Mouse (Mus musculus) kidney, embryonic 16.5 days (tissue): ENCODE data around the gene Sprr2a2. TPM values are rescaled to one million over a fixed set of nuclear protein-coding genes. Genes with fewer than 3 reads are reported as not detected.
"Not testable (repeated sequence)": the region's sequence is repeated elsewhere in the genome, so short reads cannot be mapped to it uniquely, and the experiment has no call there.

ENCODE experiments used
- ATAC-seq: fragments of 200-750 bp; cut with Nextera tagmentation; 2 replicates; pipeline ENCODE4 v1.8.0; 2017; ENCODE audit warnings: moderate TSS enrichment; ENCODE audit not compliant: low FRiP score, low TSS enrichment
- H3K27ac ChIP-seq: fragments of 300-500 bp; sonication (generic); 2 replicates; pipeline ENCODE4 v1.5.1; 2014; ENCODE audit warnings: low read length
- H3K27me3 ChIP-seq: fragments of 300-500 bp; sonication (generic); 2 replicates; pipeline ENCODE4 v1.6.1; 2014; ENCODE audit warnings: low read length, control low read depth, mixed read lengths; ENCODE audit not compliant: insufficient read depth
- H3K36me3 ChIP-seq: fragments of 300-500 bp; sonication (generic); 2 replicates; pipeline ENCODE4 v1.6.1; 2014; ENCODE audit warnings: low read length, control low read depth, mixed read lengths; ENCODE audit not compliant: insufficient read depth
- H3K4me1 ChIP-seq: fragments of 300-500 bp; sonication (generic); 2 replicates; pipeline ENCODE4 v1.6.1; 2014; ENCODE audit warnings: low read length, control low read depth, mixed read lengths; ENCODE audit not compliant: insufficient read depth
- H3K4me2 ChIP-seq: fragments of 300-500 bp; sonication (generic); replicated peaks from 2 replicates; pipeline ENCODE4 v1.6.1; 2014; ENCODE audit warnings: low read depth, low read length
- H3K4me3 ChIP-seq: fragments of 300-500 bp; sonication (generic); 2 replicates; pipeline ENCODE4 v1.5.1; 2014; ENCODE audit warnings: mild to moderate bottlenecking, low read length
- H3K9ac ChIP-seq: fragments of 300-500 bp; sonication (generic); replicated peaks from 2 replicates; pipeline ENCODE4 v1.6.1; 2014; ENCODE audit warnings: low read length
- H3K9me3 ChIP-seq: fragments of 300-500 bp; sonication (generic); 2 replicates; pipeline ENCODE4 v1.6.1; 2016; ENCODE audit warnings: low read length, control low read depth
- whole genome bisulfite sequencing: fragments of 180-500 bp; shearing (Covaris S2); extraction: QIAGEN DNeasy Blood & Tissue Kit; methylation state at CpG from one replicate; pipeline ENCODE4 v1.1.7; 2014; 5-methylcytosine and 5-hydroxymethylcytosine counted together
- polyA plus RNA-seq: library from polyadenylated mRNA; unstranded; fragments of >200 nt; fragmentation: Nextera tagmentation; extraction: Ambion mirVana; gene quantifications from 2 replicates; pipeline ENCODE4 v1.2.1, GENCODE M21; 2015

Sprr2a2 gene
- polyA plus RNA-seq, 1 experiment from 2014 or later: 3.6 TPM

DNA sequence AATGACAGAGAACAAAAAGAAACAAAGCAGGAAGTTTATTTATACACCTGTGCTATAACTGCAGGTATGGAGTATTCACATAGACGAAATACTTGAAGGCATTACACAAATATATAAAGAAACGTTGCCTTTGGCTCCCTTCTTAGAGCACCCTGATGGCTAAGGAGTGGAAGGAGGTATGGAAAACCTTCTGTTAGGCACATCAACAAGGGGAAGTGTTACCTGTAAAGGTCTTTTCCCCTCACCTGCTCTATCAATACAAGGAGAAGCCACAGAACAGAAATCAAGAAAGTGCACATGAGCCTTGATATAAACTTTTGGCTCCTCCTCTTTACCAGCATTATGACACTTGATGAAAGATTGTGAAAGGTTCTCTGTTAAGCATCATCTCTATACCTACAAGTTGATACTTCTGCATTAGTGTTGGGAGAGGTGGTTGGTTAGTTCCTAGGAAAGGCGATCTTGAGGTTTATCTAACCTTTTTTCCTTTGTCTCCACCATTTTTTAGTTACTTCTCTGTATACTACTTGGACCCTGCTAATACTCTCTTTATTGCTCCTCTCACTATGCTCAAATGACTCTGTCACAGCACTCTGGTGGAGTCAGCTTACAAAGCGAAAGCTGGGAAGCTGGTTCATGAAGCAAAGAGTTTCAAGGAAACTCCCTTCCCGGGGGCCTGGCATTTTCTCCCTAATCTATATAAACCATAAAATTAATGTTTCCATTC, 20.9 kb downstream of the Sprr2a2 start:
- no CpG with 5 or more reads among the region's 5 CpGs for WGBS
- not testable (repeated sequence) for H3K4me2 ChIP-seq, H3K27ac ChIP-seq, H3K36me3 ChIP-seq, H3K4me3 ChIP-seq, H3K9me3 ChIP-seq, H3K9ac ChIP-seq, H3K27me3 ChIP-seq, H3K4me1 ChIP-seq
- ATAC-seq: peak; percentile 85

- not testable (repeated sequence) for ATAC-seq, H3K27ac ChIP-seq, H3K36me3 ChIP-seq, H3K27me3 ChIP-seq, H3K9me3 ChIP-seq, H3K9ac ChIP-seq, H3K4me1 ChIP-seq, H3K4me3 ChIP-seq, H3K4me2 ChIP-seq
Measured at GRCm38 (mm10) chr3:92238736-92239135, 23.0 kb downstream of the Sprr2a2 start.

DNA sequence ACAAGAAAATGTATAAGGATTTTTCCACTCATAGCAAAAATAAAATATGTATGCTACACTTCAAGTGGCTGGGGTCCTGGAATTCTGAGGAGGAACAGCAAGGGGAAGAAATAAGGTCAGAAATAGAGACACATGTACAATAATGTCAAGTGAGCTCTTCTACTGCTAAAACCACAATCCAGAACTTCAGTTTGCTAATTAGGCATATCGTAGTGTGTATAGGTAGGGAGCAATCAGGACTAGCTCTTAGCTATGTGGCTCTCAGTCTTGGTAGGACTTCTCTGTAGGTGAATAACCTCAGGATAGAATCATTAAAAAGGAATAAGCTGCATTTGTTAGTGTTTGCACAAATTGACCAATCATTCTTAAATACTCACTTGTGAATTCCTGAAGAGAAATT, 23.5 kb downstream of the Sprr2a2 start:
- H3K9ac ChIP-seq, H3K4me2 ChIP-seq, H3K27ac ChIP-seq, H3K36me3 ChIP-seq, H3K4me1 ChIP-seq, ATAC-seq, H3K4me3 ChIP-seq, H3K27me3 ChIP-seq, H3K9me3 ChIP-seq: not testable (repeated sequence)
- no CpG with 5 or more reads among the region's 1 CpGs for WGBS

- not testable (repeated sequence) for ATAC-seq, H3K27ac ChIP-seq, H3K9ac ChIP-seq, H3K27me3 ChIP-seq, H3K4me1 ChIP-seq, H3K36me3 ChIP-seq, H3K4me2 ChIP-seq, H3K9me3 ChIP-seq, H3K4me3 ChIP-seq
Measured at GRCm38 (mm10) chr3:92244833-92245232, 29.1 kb downstream of the Sprr2a2 start.

GRCm38 (mm10) chr3:92246245-92246644, 30.5 kb downstream of the Sprr2a2 start:
- H3K9ac ChIP-seq, H3K27me3 ChIP-seq, H3K36me3 ChIP-seq, H3K4me3 ChIP-seq, H3K27ac ChIP-seq, H3K9me3 ChIP-seq, H3K4me2 ChIP-seq, H3K4me1 ChIP-seq: not testable (repeated sequence)
- peak; percentile 92 for ATAC-seq
- WGBS: no CpG with 5 or more reads among the region's 10 CpGs

DNA sequence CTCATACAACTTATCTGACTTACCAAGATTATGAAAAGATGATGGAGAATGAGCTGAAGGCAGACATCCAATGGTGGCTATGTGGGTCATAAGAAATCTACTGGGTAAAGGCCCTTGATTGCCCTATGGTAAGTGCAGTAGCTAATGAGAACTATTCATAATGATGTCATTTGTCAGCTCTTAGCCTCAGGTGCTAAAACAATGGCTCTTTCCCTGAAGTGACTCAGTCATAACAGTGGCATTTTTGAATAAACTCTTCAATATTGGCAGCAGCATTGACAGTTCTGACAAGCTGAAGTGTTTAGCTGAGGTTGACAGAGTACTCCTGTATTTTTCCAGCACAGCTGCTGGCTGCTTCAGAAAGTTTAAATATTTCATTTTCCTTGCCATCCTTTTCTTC, 32.8 kb downstream of the Sprr2a2 start:
- not testable (repeated sequence) for ATAC-seq, H3K9ac ChIP-seq, H3K27ac ChIP-seq, H3K9me3 ChIP-seq, H3K4me2 ChIP-seq, H3K4me1 ChIP-seq, H3K36me3 ChIP-seq, H3K27me3 ChIP-seq, H3K4me3 ChIP-seq

DNA sequence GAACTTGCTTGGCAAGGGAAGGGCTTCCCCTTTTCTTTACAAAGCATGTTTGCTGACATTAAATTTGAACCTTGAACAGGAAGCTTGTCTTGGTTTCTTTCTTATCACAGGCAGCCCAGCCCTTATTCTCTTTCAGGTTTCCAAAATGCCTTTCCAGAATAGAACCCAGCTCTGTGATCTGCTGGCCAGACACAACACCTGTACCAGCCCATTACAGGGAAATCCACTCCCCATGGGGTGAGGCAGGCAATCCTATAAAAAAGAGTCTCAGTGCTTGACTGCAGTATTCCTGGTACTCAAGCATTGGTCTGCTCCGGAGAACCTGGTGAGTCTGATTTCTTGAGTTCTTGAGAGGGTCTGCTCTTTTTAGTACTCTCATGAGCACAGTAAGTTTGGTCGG, 34.7 kb downstream of the Sprr2a2 start:
- not testable (repeated sequence) for H3K4me3 ChIP-seq, H3K9ac ChIP-seq, H3K27ac ChIP-seq, H3K4me1 ChIP-seq, H3K27me3 ChIP-seq, H3K4me2 ChIP-seq, ATAC-seq, H3K36me3 ChIP-seq, H3K9me3 ChIP-seq
- WGBS: 96% methylated on average over 1 of the region's 2 CpGs

DNA sequence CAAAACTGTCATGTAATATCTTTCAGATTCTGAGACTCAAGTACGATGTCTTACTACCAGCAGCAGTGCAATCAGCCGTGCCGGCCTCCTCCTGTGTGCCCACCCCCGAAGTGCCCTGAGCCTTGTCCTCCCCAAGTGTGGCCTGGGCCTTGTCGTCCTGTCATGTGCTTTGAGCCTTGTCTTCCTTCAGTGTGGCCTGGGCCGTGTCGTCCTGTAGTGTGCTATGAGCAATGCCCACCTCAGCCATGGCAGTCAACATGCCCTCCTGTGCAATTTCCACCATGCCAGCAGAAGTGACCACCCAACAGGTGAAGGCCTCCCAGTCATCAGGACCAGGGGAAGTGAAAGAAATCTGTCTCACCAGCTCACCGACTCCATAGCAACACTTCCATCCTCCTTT, 38.1 kb downstream of the Sprr2a2 start:
- not testable (repeated sequence) for H3K36me3 ChIP-seq, H3K9ac ChIP-seq, H3K9me3 ChIP-seq, H3K4me3 ChIP-seq, H3K27me3 ChIP-seq, H3K4me2 ChIP-seq, H3K27ac ChIP-seq, H3K4me1 ChIP-seq
- WGBS: no CpG with 5 or more reads among the region's 8 CpGs
- ATAC-seq: peak; percentile 86

- not testable (repeated sequence) for H3K9me3 ChIP-seq, H3K4me2 ChIP-seq, H3K36me3 ChIP-seq, H3K4me3 ChIP-seq, H3K27me3 ChIP-seq, H3K9ac ChIP-seq, H3K4me1 ChIP-seq, H3K27ac ChIP-seq
- peak; percentile 59; the same call in 1 of the 2 replicates for ATAC-seq
Measured at GRCm38 (mm10) chr3:92258526-92258925, 42.8 kb downstream of the Sprr2a2 start.

DNA sequence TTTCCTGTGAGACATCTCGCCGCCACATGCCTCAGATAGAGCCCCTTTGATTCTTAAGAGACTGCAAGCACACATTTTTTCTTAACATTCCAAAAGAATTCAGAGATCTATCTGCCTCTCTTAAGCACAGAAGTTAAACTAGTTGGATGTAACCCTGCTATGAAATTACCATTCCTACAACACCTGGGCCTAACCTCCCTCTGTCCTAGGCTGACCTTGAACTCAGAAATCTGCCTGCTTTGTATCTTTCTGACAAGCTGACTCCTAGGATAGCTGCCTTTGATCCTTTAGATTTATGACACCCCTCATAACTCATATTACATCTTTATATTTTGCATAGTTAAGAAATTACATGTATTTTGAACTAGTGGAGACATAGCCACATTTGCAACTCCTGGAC, 47.7 kb downstream of the Sprr2a2 start:
- H3K9ac ChIP-seq, ATAC-seq, H3K4me1 ChIP-seq, H3K4me3 ChIP-seq, H3K36me3 ChIP-seq, H3K9me3 ChIP-seq, H3K27ac ChIP-seq, H3K4me2 ChIP-seq, H3K27me3 ChIP-seq: not testable (repeated sequence)
- whole genome bisulfite sequencing: no CpG with 5 or more reads among the region's 2 CpGs
